ENCODE assay signal across 11 mouse cellular contexts in the genomic region with DNA sequence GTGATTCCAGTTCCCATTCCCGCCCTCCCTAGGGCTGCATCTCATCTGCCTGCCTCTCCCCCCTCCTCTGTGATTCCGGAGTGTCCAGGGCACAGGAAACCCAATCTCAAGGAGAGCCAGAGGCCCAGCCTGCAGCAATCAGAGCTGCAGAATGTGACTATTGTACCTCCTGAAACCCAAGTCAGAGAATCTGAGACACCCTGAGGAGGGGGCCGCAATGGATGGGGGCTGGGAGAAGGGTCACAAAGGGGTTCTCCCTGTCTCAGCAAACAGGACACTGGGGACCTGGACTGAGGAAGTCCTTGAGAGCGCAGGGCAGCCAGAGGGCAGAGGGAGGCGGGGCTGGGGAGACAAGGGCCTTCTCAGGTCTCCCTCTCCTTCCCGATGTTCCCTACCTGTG. TPM values are rescaled to one million over a fixed set of nuclear protein-coding genes. Genes with fewer than 3 reads are reported as not detected.
DNase-seq lines count a peak whose midpoint lies in the region; ATAC-seq and TF ChIP-seq lines count a peak whose summit lies in the region.
"Had no signal": no experiment of that assay in that cellular context is flagged by ENCODE, and none has a peak within 500 bp of the region (broad histone marks: within the 10 kb centered on the region; RNA-seq: fewer than 3 reads in every experiment).

No protein-coding gene starts in this region.

- H3K4me1 ChIP-seq in hindbrain, embryonic 10.5 days (replicated peaks): peaks cover 69% of the 10 kb centered on the region
- H3K4me1 ChIP-seq in hindbrain, embryonic 11.5 days (replicated peaks; ENCODE audit: control insufficient read depth, insufficient read depth, low read length): peaks cover 16% of the 10 kb centered on the region
- peaks cover 32% of the 10 kb centered on the region for H3K4me1 ChIP-seq in cortical plate, adult 2 months (ENCODE audit: control insufficient read depth, insufficient read depth, low read length)
- peaks cover 89% of the 10 kb centered on the region for H3K4me1 ChIP-seq in embryonic facial prominence, embryonic 15.5 days
- peaks cover 83% of the 10 kb centered on the region for H3K4me1 ChIP-seq in limb, embryonic 12.5 days (replicated peaks)

- TF ChIP-seq POLR2A in cortical plate, adult 2 months (IDR thresholded peaks at IDR 0.05; ENCODE audit: extremely low read depth, insufficient read depth, low read length): no peak

- H3K27ac ChIP-seq in hindbrain, embryonic 10.5 days: peak overlapping the region; percentile 56
- H3K27ac ChIP-seq in hindbrain, embryonic 11.5 days (ENCODE audit: low read depth, low read length): no peak overlapping the region
- H3K27ac ChIP-seq in cortical plate, adult 2 months (ENCODE audit: insufficient read depth, low read length): 0 out of 2 replicates have a peak overlapping the region, but pooled peaks have one; percentile 24
- peak overlapping the region; percentile 74; the same call in 1 of the 2 replicates for H3K27ac ChIP-seq in embryonic facial prominence, embryonic 15.5 days (replicated peaks)
- peak overlapping the region; percentile 20 for H3K27ac ChIP-seq in limb, embryonic 12.5 days

- H3K4me3 ChIP-seq in hindbrain, embryonic 10.5 days: peak overlapping the region; percentile 16; the same call in 1 of the 2 replicates
- no peak overlapping the region for H3K4me3 ChIP-seq in hindbrain, embryonic 11.5 days (ENCODE audit: low read depth, low read length)
- H3K4me3 ChIP-seq in cortical plate, adult 2 months (ENCODE audit: insufficient read depth, low read length): no peak overlapping the region
- no peak overlapping the region for H3K4me3 ChIP-seq in embryonic facial prominence, embryonic 15.5 days (replicated peaks)
- H3K4me3 ChIP-seq in limb, embryonic 12.5 days (replicated peaks): no peak overlapping the region

- H3K9me3 ChIP-seq in hindbrain, embryonic 10.5 days: no peaks in the 10 kb centered on the region
- H3K9me3 ChIP-seq in hindbrain, embryonic 11.5 days (ENCODE audit: control insufficient read depth, low read length): no peaks in the 10 kb centered on the region
- no peaks in the 10 kb centered on the region for H3K9me3 ChIP-seq in embryonic facial prominence, embryonic 15.5 days (replicated peaks)
- no peaks in the 10 kb centered on the region for H3K9me3 ChIP-seq in limb, embryonic 12.5 days

- whole genome bisulfite sequencing in hindbrain, embryonic 10.5 days: 40% methylated on average over 6 of the region's 6 CpGs
- WGBS in hindbrain, embryonic 11.5 days: 49% methylated on average over 6 of the region's 6 CpGs
- WGBS in embryonic facial prominence, embryonic 15.5 days: 26% methylated on average over 6 of the region's 6 CpGs
- WGBS in limb, embryonic 12.5 days: 47% methylated on average over 6 of the region's 6 CpGs

- DNase-seq in hindbrain, embryonic 10.5 days (ENCODE audit: low spot score): no peak
- no peak for DNase-seq in hindbrain, embryonic 11.5 days (ENCODE audit: low spot score)
- no peak for DNase-seq in ovary, postnatal 10 days (ENCODE audit: low spot score)
- no peak for DNase-seq in adipocyte (ENCODE audit: low spot score)
- DNase-seq: adrenal gland, postnatal 36 days; thymus, postnatal 36 days had no signal

- peaks cover 100% of the 10 kb centered on the region for H3K27me3 ChIP-seq in hindbrain, embryonic 10.5 days (ENCODE audit: insufficient read depth, poor library complexity, severe bottlenecking)
- peaks cover 51% of the 10 kb centered on the region for H3K27me3 ChIP-seq in hindbrain, embryonic 11.5 days (ENCODE audit: control insufficient read depth, insufficient read depth, low read length)
- H3K27me3 ChIP-seq in embryonic facial prominence, embryonic 15.5 days: no peaks in the 10 kb centered on the region
- H3K27me3 ChIP-seq in limb, embryonic 12.5 days: peaks cover 41% of the 10 kb centered on the region

- no peaks in the 10 kb centered on the region for H3K36me3 ChIP-seq in hindbrain, embryonic 10.5 days
- no peaks in the 10 kb centered on the region for H3K36me3 ChIP-seq in hindbrain, embryonic 11.5 days (ENCODE audit: control insufficient read depth, insufficient read depth, low read length)
- H3K36me3 ChIP-seq in embryonic facial prominence, embryonic 15.5 days: no peaks in the 10 kb centered on the region
- H3K36me3 ChIP-seq in limb, embryonic 12.5 days: peaks cover 5% of the 10 kb centered on the region; the same call in 1 of the 2 replicates

- no peak for ATAC-seq in hindbrain, embryonic 11.5 days (ENCODE audit: low FRiP score)
- no peak for ATAC-seq in embryonic facial prominence, embryonic 15.5 days (ENCODE audit: insufficient number of reproducible peaks, low FRiP score, low TSS enrichment, low read depth)
- ATAC-seq in limb, embryonic 12.5 days (ENCODE audit: insufficient number of reproducible peaks, insufficient read depth, low FRiP score, low TSS enrichment, low read depth): no peak
- no peak for ATAC-seq in megakaryocyte-erythroid progenitor cell, adult 5-6 weeks (replicated peaks; ENCODE audit: low FRiP score, low TSS enrichment, poor library complexity, severe bottlenecking)

- no peak for TF ChIP-seq CTCF in cortical plate, adult 2 months (IDR thresholded peaks at IDR 0.05; ENCODE audit: extremely low read depth, insufficient read depth, low read length)

- no peak overlapping the region for H3K9ac ChIP-seq in hindbrain, embryonic 11.5 days (ENCODE audit: low read depth, low read length)
- no peak overlapping the region for H3K9ac ChIP-seq in embryonic facial prominence, embryonic 15.5 days
- H3K9ac ChIP-seq in limb, embryonic 12.5 days (replicated peaks): peak overlapping the region; percentile 28; the same call in 1 of the 2 replicates
- H3K9ac ChIP-seq: liver, embryonic 14.5 days had no signal

- no peak overlapping the region for H3K4me2 ChIP-seq in hindbrain, embryonic 11.5 days (replicated peaks; ENCODE audit: low read depth, low read length)
- H3K4me2 ChIP-seq in embryonic facial prominence, embryonic 15.5 days (replicated peaks): no peak overlapping the region
- no peak overlapping the region for H3K4me2 ChIP-seq in limb, embryonic 12.5 days

RNA-seq across cellular contexts. Expression of a gene that starts 10.2 kb away (rescaled TPM):
- polyA plus RNA-seq in hindbrain, embryonic 10.5 days (2016; fragmentation: Nextera tagmentation; extraction: Ambion mirVana): 0.54 and 1.9 TPM in 2 replicates
- 2.3 and 2.9 TPM in 2 replicates for polyA plus RNA-seq in hindbrain, embryonic 11.5 days (2014; fragmentation: Nextera tagmentation; extraction: Ambion mirVana)
- polyA plus RNA-seq in cortical plate, adult 2 months (2012; rRNA removed): 0.30 and 0.42 TPM in 2 replicates
- polyA plus RNA-seq in embryonic facial prominence, embryonic 15.5 days (2015; fragmentation: Nextera tagmentation; extraction: Ambion mirVana): 4.2 and 4.9 TPM in 2 replicates
- 9.7 and 11.8 TPM in 2 replicates for polyA plus RNA-seq in limb, embryonic 12.5 days (2016; fragmentation: Nextera tagmentation; extraction: Ambion mirVana)
- total RNA-seq in megakaryocyte-erythroid progenitor cell, adult 5-6 weeks (2014; fragmentation: Nextera tagmentation): 25.7 and 28.1 TPM in 2 replicates
- 8.2 and 11.4 TPM in 2 replicates for total RNA-seq in megakaryocyte-erythroid progenitor cell, adult 5-6 weeks (2017)

RNA-seq across cellular contexts. Expression of a gene that starts 31.7 kb away (rescaled TPM):
- polyA plus RNA-seq in hindbrain, embryonic 10.5 days (2016; fragmentation: Nextera tagmentation; extraction: Ambion mirVana): 5.6 and 6.5 TPM in 2 replicates
- polyA plus RNA-seq in hindbrain, embryonic 11.5 days (2014; fragmentation: Nextera tagmentation; extraction: Ambion mirVana): 5.3 and 5.4 TPM in 2 replicates
- polyA plus RNA-seq in cortical plate, adult 2 months (2012; rRNA removed): 3.3 and 3.4 TPM in 2 replicates
- 5.8 and 6.0 TPM in 2 replicates for polyA plus RNA-seq in embryonic facial prominence, embryonic 15.5 days (2015; fragmentation: Nextera tagmentation; extraction: Ambion mirVana)
- polyA plus RNA-seq in limb, embryonic 12.5 days (2016; fragmentation: Nextera tagmentation; extraction: Ambion mirVana): 3.7 and 4.7 TPM in 2 replicates
- total RNA-seq in megakaryocyte-erythroid progenitor cell, adult 5-6 weeks (2014; fragmentation: Nextera tagmentation): 44.2 and 65.2 TPM in 2 replicates
- total RNA-seq in megakaryocyte-erythroid progenitor cell, adult 5-6 weeks (2017): 9.5 and 10.1 TPM in 2 replicates

RNA-seq across cellular contexts. Expression of a gene that starts 45.3 kb away (rescaled TPM):
- 25.2 and 28.9 TPM in 2 replicates for polyA plus RNA-seq in hindbrain, embryonic 10.5 days (2016; fragmentation: Nextera tagmentation; extraction: Ambion mirVana)
- polyA plus RNA-seq in hindbrain, embryonic 11.5 days (2014; fragmentation: Nextera tagmentation; extraction: Ambion mirVana): 19.7 and 20.5 TPM in 2 replicates
- 86.5 and 86.7 TPM in 2 replicates for polyA plus RNA-seq in cortical plate, adult 2 months (2012; rRNA removed)
- 16.7 and 16.9 TPM in 2 replicates for polyA plus RNA-seq in embryonic facial prominence, embryonic 15.5 days (2015; fragmentation: Nextera tagmentation; extraction: Ambion mirVana)
- 16.9 and 21.4 TPM in 2 replicates for polyA plus RNA-seq in limb, embryonic 12.5 days (2016; fragmentation: Nextera tagmentation; extraction: Ambion mirVana)
- total RNA-seq in megakaryocyte-erythroid progenitor cell, adult 5-6 weeks (2014; fragmentation: Nextera tagmentation): 71.6 and 76.7 TPM in 2 replicates
- 35.8 and 51.5 TPM in 2 replicates for total RNA-seq in megakaryocyte-erythroid progenitor cell, adult 5-6 weeks (2017)

RNA-seq across cellular contexts. Expression of a gene that starts 46.9 kb away (rescaled TPM):
- 57.8 and 65.9 TPM in 2 replicates for polyA plus RNA-seq in hindbrain, embryonic 10.5 days (2016; fragmentation: Nextera tagmentation; extraction: Ambion mirVana)
- polyA plus RNA-seq in hindbrain, embryonic 11.5 days (2014; fragmentation: Nextera tagmentation; extraction: Ambion mirVana): 47.9 and 51.1 TPM in 2 replicates
- 145 and 185 TPM in 2 replicates for polyA plus RNA-seq in cortical plate, adult 2 months (2012; rRNA removed)
- polyA plus RNA-seq in embryonic facial prominence, embryonic 15.5 days (2015; fragmentation: Nextera tagmentation; extraction: Ambion mirVana): 69.1 and 78.2 TPM in 2 replicates
- polyA plus RNA-seq in limb, embryonic 12.5 days (2016; fragmentation: Nextera tagmentation; extraction: Ambion mirVana): 63.4 and 66.9 TPM in 2 replicates
- total RNA-seq in megakaryocyte-erythroid progenitor cell, adult 5-6 weeks (2014; fragmentation: Nextera tagmentation): 170 and 181 TPM in 2 replicates
- total RNA-seq in megakaryocyte-erythroid progenitor cell, adult 5-6 weeks (2017): 94.9 and 126 TPM in 2 replicates
